Mouse (Mus musculus) bone marrow, adult 2 months (tissue): Measurements from ENCODE around the gene Cpne4.

Experiments
- CTCF ChIP-seq: fragments of 200-500 bp; IDR thresholded peaks from 2 replicates; pipeline ENCODE4 v1.5.1; 2011; ENCODE audit warnings: low read length, control low read depth; ENCODE audit not compliant: control insufficient read depth, insufficient read depth
- POLR2A ChIP-seq: fragments of 200-500 bp; IDR thresholded peaks from 2 replicates; pipeline ENCODE4 v1.6.1; 2011; ENCODE audit warnings: low read depth, mild to moderate bottlenecking, control low read depth, low read length, borderline replicate concordance; ENCODE audit not compliant: control insufficient read depth

- TF ChIP-seq CTCF: no peak
- no peak for TF ChIP-seq POLR2A
Observed at GRCm38 (mm10) chr9:104981934-104982548, 435.0 kb downstream of the Cpne4 start.
